Mouse (Mus musculus) CD4-positive helper T cell, adult 2 months (primary cell): ENCODE results near the gene Apbb2.

Experiments
- DNase-seq: peaks from one replicate; pipeline ENCODE4 v3.0.0-alpha.2; 2012; ENCODE audit warnings: low read depth, missing footprints, low spot score

The Apbb2 gene

DNA sequence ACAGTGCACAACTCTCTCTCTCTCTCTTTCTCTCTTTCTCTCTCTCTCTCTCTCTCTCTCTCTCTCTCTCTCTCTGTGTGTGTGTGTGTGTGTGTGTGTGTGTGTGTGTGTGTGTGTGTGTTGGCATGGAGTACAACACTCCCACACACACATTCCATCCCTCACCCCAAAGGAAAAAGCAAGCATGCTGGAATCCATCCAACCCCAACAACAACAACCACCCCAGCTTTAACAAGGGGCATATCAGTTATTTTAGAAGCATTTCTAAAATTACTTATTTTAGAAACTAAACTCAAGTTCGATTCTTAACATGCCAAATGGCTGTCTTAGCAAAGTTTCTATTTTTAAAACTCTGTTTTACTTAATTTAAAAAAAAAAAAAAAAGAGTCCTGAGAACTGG, 68.9 kb downstream of the Apbb2 start:
- no peak for DNase-seq

DNA sequence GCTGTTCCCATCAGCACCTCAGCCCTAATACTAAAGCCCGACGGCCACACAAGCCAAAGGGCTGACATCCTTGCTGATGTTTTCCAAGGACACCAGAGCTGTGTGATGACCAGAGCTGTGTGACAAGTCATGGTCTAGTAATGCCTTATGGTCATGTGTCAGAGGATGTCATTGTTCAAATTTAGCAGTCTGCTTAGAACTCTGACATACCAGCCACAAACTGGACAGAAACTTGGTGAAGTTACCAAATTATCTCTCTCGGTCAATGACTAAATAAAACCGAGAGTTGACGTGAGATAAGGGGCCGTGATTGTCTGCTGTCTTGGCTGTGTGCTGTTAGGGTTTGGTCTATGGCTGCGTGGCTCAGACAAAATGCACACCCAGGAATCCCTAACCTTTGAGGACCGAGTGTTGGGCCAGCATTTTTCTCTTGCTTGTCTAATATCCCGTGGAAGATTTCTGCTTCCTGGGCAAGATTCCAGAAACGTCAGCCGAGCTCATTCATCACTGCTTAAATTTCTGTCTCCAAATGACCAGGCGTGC, 71.5 kb downstream of the Apbb2 start:
- no peak for DNase-seq

- no peak for DNase-seq
Observed at GRCm38 (mm10) chr5:66545573-66546141, 72.9 kb downstream of the Apbb2 start.

DNA sequence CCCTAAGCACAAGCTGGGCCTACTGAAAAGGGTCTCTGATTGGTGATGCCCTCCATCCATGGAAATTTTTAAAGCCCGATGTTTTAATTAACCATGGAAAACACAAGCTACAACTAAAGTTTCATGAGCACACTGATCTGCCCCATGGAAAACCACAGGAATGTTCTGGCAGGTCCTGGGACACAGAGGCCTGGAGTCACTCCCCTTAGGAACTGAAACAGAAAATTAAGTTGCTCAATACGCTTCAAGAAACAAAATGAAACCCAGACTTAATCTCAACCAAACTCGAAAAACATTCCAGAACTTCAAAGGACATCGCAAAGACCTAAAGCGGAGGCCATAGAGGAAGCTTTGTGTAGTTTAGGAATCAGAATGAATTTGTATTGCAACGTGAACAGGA, 74.8 kb downstream of the Apbb2 start:
- DNase-seq: no peak

- no peak for DNase-seq
Observed at GRCm38 (mm10) chr5:66543344-66543743, 75.2 kb downstream of the Apbb2 start.

- no peak for DNase-seq
Observed at GRCm38 (mm10) chr5:66542521-66542920, 76.1 kb downstream of the Apbb2 start.

GRCm38 (mm10) chr5:66541385-66541784, 77.2 kb downstream of the Apbb2 start:
- no peak for DNase-seq

- no peak for DNase-seq
Observed at GRCm38 (mm10) chr5:66540246-66540645, 78.3 kb downstream of the Apbb2 start.

GRCm38 (mm10) chr5:66537811-66538210, 80.8 kb downstream of the Apbb2 start:
- no peak for DNase-seq

DNA sequence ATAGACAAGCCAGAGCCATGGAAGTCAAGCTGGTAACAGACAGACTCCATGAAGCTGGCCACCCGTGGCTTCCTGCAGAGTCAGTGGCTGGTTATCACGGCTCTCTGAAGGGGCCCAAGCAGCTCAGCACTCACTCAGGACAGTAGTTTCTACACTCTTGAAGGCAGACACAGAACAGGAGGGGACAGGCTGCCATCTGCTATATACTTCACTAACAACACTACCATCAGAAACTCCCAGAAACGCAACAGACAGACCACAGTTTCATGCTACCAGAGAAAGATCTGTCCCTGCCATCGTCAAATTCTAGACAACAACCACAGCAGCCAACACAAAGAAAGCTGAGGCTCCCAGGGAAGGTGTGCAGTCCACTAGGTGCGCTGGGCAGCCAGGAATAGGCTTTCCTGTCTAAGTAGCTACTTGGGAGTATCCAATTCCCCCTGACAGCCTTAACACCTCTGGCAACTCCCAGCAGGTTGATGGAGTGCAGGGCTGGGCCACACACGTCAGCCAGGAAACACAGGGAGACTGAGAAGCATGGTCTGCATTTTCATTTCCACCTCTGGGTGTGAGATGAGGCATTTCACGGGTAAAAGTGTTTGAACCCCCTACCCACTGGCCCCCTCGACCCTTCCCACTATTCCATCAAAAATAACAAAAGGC, 81.8 kb downstream of the Apbb2 start:
- DNase-seq: no peak

GRCm38 (mm10) chr5:66535566-66536236, 82.9 kb downstream of the Apbb2 start:
- DNase-seq: no peak

- no peak for DNase-seq
Observed at GRCm38 (mm10) chr5:66533711-66534425, 84.7 kb downstream of the Apbb2 start.

- DNase-seq: no peak
Observed at GRCm38 (mm10) chr5:66532827-66533226, 85.8 kb downstream of the Apbb2 start.

DNA sequence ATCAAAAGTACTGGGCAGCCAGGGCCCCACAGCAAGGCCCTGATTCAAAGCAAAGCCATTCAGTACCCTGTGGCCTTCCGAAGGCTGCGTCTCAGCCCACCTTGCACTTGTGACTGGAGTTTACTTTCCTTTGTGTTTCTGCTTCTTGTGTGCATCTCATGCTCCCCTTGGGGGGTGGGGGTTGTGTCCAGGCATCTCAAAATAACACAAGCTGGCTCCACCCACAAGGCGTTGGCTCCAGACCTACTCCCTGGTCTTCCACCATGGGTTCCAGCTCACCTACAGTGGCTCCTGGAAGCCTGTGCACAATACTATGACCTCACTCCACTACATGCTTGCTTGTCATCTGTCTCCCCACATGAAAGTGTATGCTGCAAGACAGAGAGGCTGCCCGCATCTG, 88.2 kb downstream of the Apbb2 start:
- DNase-seq: no peak

GRCm38 (mm10) chr5:66529631-66530030, 89.0 kb downstream of the Apbb2 start:
- DNase-seq: no peak

DNA sequence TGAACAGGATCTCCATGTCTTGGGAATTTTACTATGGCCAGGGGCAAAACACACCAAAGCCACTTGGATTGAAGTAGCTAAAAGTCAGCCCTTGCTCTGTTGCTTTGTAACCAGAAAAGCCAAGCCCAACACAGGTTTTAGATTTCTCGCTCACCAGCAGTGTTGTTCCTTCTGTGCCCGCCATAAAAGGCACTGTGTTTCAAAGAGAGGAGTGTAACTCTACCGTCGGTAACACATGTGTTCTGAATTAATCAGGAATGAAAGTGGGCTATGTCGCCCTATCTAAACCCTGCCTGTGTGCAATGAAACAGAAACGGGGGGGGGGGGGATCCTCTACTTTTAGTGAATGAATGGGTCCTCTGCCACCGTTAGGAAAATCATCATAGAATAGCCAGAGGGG, 90.0 kb downstream of the Apbb2 start:
- no peak for DNase-seq

- no peak for DNase-seq
Observed at GRCm38 (mm10) chr5:66527090-66527489, 91.5 kb downstream of the Apbb2 start.

DNA sequence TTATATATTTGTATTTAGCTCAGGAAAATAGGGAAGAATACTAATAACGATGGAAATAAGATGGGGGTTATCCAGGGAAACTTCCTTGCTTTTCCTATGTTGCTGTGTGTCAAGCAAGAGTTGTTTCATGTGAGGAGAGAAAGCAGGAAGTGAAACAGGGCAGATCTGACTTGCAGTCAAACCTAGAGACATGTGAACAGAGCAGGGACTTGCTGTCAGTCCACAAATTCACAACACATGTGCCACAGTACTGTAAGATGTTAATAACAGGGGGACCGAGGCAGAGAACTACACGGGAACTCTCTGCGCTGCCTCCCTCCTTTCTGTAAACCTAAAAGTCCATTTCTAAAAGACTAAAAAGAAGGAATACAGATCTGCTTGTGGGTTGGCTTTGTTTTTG, 93.6 kb downstream of the Apbb2 start:
- DNase-seq: no peak

DNA sequence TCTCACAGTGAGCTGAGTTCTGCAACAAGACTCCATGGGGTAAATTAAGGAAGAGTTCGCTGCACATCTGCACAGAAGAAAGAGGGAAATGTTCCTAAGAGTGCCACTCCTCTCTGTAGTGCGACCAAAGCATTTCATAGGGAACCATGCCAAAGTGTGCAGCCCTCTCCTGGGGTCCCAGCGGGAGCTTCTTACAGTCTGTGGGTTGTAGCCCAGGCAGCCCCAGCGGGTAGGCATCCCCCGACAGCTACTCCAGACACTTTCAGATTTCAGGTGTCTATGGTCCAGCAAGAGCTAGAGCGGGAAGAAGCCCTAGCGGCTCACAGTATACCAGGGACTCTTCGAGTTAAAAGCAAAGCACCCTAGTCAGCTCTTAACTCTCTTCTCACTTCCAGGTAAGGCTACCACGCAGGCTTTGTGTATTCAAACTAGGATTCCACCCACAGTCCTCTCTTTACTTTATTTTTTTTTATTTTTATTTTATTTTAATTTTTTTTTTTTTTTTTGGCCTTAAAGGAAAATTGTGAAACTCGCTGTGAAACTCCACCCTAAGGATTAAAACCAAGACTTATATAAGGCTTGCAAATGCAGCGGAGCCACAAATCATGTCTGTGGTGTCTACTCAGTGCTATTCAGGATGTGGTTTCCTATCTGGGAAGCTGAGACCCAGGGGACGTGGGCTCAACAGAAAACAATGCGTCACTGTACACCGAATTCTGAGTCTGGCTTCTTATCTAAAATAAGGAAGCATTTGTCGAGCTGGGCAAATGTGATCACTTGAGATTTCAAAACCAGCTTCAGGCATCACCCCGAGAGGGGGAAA, 94.7 kb downstream of the Apbb2 start:
- peak; percentile 64 for DNase-seq

GRCm38 (mm10) chr5:66521250-66521649, 97.3 kb downstream of the Apbb2 start:
- DNase-seq: no peak

DNA sequence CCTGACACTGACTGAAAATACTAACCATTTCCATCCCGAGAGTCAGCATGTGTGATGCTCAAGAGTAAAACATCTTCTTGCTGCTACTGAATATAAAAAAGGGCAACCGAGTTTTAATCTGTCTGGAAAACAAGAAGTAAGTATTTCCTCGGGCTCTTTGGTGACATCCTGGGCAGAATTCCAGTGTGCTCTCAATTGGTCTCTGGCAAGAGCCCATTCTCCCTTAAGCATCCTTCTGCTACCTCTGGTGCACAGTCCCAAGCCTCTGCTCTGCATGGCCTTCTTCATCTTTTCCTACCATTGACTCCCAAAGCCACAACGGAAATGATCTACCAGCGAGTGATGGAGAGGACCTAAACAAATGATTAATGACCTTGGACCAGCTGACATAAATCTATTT, 99.1 kb downstream of the Apbb2 start:
- no peak for DNase-seq
